Mouse (Mus musculus): ENCODE data around the gene Ptk7. TPM values are rescaled to one million over a fixed set of nuclear protein-coding genes. Genes with fewer than 3 reads are reported as not detected.

Gene Ptk7
- polyA plus RNA-seq, 1 experiment: 3.2 TPM

DNA sequence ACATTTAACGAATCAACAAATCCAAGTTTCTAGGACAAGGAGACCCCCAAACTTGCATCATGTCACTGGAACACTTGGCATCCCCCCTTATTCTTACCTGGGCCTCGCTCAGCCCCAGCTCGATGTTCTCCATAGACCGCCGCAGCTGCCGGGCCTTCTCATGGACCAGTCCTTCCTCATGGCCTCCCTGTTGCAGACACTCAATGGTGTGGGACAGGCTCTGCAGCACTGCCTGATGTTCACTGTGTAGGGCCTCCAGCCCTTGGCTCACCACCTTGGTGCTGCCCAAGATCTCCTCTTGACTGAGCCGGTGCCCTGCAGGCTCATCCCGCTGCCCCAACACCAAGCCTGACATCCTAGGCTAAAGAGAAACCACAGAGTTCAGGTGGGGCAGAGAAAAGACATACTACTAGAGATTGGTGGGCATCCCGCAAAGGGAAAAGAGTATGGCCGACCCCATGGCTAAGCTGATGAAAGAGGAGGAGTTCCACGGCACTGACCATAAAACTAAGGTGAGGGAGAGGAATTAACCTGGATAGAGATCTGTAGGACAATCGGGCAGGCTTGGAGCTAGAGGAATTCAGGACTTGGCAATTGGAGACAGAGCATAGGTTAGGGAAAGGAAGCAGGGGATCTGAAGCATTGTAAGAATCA is 15.0 kb upstream of the Ptk7 start:
- no peak for TF ChIP-seq POLR2A (IDR thresholded peaks at IDR 0.05; ENCODE audit: control insufficient read depth, low read depth, low read length)
- TF ChIP-seq CTCF (IDR thresholded peaks at IDR 0.05; ENCODE audit: control insufficient read depth, insufficient read depth, insufficient replicate concordance, low read depth, low read length): no peak
- H3K4me1 ChIP-seq (ENCODE audit: control insufficient read depth, insufficient read depth, low read length): peaks cover 3% of the 10 kb centered on the region
- no peak overlapping the region for H3K27ac ChIP-seq (ENCODE audit: control insufficient read depth, insufficient read depth, low read depth, low read length)
- H3K36me3 ChIP-seq (ENCODE audit: control insufficient read depth, insufficient read depth, low read length): no peaks in the 10 kb centered on the region
- H3K4me3 ChIP-seq (ENCODE audit: control insufficient read depth, low read depth, low read length): peak overlapping the region; percentile 90
- no peaks in the 10 kb centered on the region for H3K27me3 ChIP-seq (ENCODE audit: control insufficient read depth, insufficient read depth, low read length)

DNA sequence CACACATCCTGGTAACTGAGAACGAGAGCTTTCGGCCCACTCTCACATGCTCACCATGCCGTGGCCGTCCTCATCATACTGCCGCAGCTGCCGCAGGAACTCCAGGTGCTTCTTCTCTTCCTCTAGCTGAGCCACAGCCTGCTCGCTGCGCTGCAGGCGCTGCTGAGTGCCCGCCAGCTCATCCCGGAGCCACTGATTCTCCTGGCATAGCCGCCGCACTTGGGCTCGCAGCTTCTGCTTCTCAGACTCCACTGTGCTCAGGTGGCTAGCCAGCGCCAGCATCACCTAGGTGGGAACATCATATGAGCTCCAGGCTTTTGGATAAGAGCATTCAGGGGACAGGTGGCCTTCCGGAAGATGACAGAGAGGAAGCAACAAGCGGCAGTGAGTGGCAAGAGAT is 12.8 kb upstream of the Ptk7 start:
- Histone ChIP-seq H3K36me3 (ENCODE audit: control insufficient read depth, insufficient read depth, low read length) (no peaks in the 10 kb centered on the region), H3K4me3 (ENCODE audit: control insufficient read depth, low read depth, low read length) (no peak overlapping the region), H3K4me1 (ENCODE audit: control insufficient read depth, insufficient read depth, low read length) (peaks cover 3% of the 10 kb centered on the region), H3K27ac (ENCODE audit: control insufficient read depth, insufficient read depth, low read depth, low read length) (no peak overlapping the region), H3K27me3 (ENCODE audit: control insufficient read depth, insufficient read depth, low read length) (no peaks in the 10 kb centered on the region)
- no peak for TF ChIP-seq CTCF (IDR thresholded peaks at IDR 0.05; ENCODE audit: control insufficient read depth, insufficient read depth, insufficient replicate concordance, low read depth, low read length)
- TF ChIP-seq POLR2A (IDR thresholded peaks at IDR 0.05; ENCODE audit: control insufficient read depth, low read depth, low read length): no peak

DNA sequence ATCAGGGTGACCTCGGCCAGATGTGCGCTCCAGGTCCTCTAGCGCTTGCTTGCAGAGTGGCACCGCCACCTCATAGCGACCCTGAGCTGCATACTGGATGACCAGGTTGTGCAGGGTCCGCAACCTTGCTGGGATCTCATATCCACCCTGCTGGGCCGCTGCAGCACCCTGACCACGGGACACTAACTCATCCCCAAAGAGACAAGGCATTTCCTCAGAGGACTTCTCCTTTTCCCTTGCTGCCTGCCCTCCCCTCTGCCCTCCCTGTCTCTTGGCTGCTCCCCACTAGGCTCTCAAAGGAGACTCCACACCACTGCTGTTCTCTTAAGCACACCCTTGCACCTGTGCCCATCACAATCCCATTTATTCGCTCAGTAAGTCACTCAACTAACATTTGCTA is 10.6 kb upstream of the Ptk7 start:
- peaks cover under 1% of the 10 kb centered on the region; the same call in 1 of the 2 replicates for H3K4me1 ChIP-seq (ENCODE audit: control insufficient read depth, insufficient read depth, low read length)
- no peak overlapping the region for H3K4me3 ChIP-seq (ENCODE audit: control insufficient read depth, low read depth, low read length)
- no peaks in the 10 kb centered on the region for H3K27me3 ChIP-seq (ENCODE audit: control insufficient read depth, insufficient read depth, low read length)
- TF ChIP-seq POLR2A (IDR thresholded peaks at IDR 0.05; ENCODE audit: control insufficient read depth, low read depth, low read length): no peak
- no peak for TF ChIP-seq CTCF (IDR thresholded peaks at IDR 0.05; ENCODE audit: control insufficient read depth, insufficient read depth, insufficient replicate concordance, low read depth, low read length)
- no peak overlapping the region for H3K27ac ChIP-seq (ENCODE audit: control insufficient read depth, insufficient read depth, low read depth, low read length)
- H3K36me3 ChIP-seq (ENCODE audit: control insufficient read depth, insufficient read depth, low read length): peaks cover 1% of the 10 kb centered on the region; the same call in 1 of the 2 replicates

DNA sequence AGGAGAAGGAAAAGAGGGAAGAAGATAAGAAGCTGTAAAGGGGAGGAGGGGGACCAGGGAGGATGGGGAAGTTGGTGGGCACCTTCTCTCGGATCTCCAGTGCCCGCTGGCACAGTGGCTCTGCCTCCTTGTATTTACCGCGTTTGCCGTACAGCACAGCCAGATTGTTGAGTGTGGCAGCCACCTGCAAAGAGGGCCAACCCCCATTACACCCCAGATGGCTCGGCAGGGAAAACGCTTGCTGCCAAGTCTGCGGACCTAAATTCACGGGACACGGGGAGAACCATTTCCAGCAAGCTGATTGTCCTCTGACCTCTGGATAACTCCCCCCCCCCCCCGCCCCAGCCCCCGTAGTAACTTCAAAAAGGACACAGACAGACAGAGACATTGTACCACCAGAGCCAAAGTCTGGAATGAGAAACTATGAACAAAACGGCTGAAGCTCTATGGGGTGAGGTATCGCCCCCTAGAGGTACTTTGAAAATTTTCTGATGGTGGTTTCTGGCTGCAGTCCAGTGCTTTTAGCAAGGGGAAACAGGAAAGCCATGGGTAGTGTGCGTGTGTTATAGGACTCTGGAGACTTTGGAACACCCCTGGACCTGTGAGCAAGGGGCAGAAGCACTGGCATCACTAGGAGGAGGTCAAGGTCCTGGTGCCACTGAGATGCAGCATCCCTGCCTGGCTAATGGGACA is 7.7 kb upstream of the Ptk7 start:
- H3K4me1 ChIP-seq (ENCODE audit: control insufficient read depth, insufficient read depth, low read length): no peaks in the 10 kb centered on the region
- H3K4me3 ChIP-seq (ENCODE audit: control insufficient read depth, low read depth, low read length): no peak overlapping the region
- no peaks in the 10 kb centered on the region for H3K27me3 ChIP-seq (ENCODE audit: control insufficient read depth, insufficient read depth, low read length)
- peaks cover 1% of the 10 kb centered on the region; the same call in 1 of the 2 replicates for H3K36me3 ChIP-seq (ENCODE audit: control insufficient read depth, insufficient read depth, low read length)
- H3K27ac ChIP-seq (ENCODE audit: control insufficient read depth, insufficient read depth, low read depth, low read length): no peak overlapping the region
- TF ChIP-seq POLR2A (IDR thresholded peaks at IDR 0.05; ENCODE audit: control insufficient read depth, low read depth, low read length) (no peak), CTCF (IDR thresholded peaks at IDR 0.05; ENCODE audit: control insufficient read depth, insufficient read depth, insufficient replicate concordance, low read depth, low read length) (no peak; the same call in 1 of the 2 replicates)

DNA sequence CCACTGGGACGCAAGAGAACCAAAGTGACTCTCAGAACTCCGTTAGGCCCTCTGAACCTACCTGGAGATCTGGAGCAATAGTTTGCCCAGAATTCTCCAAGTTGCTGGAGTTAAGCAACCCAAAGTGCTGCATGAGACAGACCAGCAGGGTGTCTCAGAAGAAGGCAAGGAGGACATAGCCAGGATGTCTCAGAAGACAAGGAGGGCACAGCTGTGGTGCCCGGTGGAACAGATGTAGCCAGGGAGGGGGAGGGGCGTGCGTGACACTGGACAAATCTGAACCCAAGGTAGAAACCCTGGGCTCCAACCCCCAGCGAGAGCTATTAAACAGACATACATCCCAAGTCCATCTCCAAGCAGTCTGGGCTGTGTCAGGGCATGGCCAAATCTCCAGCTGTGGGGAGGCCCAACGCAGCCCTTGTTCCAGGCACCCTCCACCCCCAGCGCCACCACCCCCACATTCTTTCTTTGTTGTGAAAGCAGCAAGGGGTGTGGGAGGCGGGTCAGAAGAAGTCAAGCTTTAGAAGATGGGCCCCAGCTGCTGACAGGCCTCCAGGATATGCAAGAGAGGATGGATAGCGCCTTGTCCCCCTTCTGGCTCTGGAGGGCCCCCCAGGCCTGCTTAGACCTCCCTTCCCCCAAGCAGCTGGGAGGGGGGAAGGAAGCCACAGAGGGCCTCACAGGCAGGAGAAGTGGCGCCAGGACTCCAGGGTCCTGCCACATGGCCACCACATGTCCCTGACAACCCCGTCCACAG is 559 bp upstream of the Ptk7 start:
- no peak for TF ChIP-seq CTCF (IDR thresholded peaks at IDR 0.05; ENCODE audit: control insufficient read depth, insufficient read depth, insufficient replicate concordance, low read depth, low read length)
- no peak for TF ChIP-seq POLR2A (IDR thresholded peaks at IDR 0.05; ENCODE audit: control insufficient read depth, low read depth, low read length)
- peak overlapping the region; percentile 39; the same call in 1 of the 2 replicates for H3K27ac ChIP-seq (ENCODE audit: control insufficient read depth, insufficient read depth, low read depth, low read length)
- H3K4me1 ChIP-seq (ENCODE audit: control insufficient read depth, insufficient read depth, low read length): peaks cover 14% of the 10 kb centered on the region
- peak overlapping the region; percentile 42 for H3K4me3 ChIP-seq (ENCODE audit: control insufficient read depth, low read depth, low read length)
- H3K27me3 ChIP-seq (ENCODE audit: control insufficient read depth, insufficient read depth, low read length): no peaks in the 10 kb centered on the region
- H3K36me3 ChIP-seq (ENCODE audit: control insufficient read depth, insufficient read depth, low read length): no peaks in the 10 kb centered on the region

DNA sequence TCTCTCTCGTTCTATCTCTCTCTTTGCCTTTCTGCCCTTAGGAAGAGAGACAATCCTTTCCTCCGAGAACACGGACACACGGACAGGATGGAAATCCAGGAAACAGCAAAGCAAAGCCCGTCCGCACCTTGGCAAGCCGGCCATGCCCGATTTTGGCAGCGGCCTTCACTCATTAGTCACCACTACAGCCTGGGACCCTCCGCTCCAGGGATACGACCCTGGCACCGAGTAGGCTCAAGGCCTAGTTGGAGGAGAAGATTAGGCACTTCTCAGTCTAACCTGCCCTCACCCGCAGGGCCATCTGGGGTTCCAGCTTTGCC is 873 bp downstream of the Ptk7 start:
- peaks cover 14% of the 10 kb centered on the region for H3K4me1 ChIP-seq (ENCODE audit: control insufficient read depth, insufficient read depth, low read length)
- no peaks in the 10 kb centered on the region for H3K27me3 ChIP-seq (ENCODE audit: control insufficient read depth, insufficient read depth, low read length)
- no peaks in the 10 kb centered on the region for H3K36me3 ChIP-seq (ENCODE audit: control insufficient read depth, insufficient read depth, low read length)
- no peak for TF ChIP-seq CTCF (IDR thresholded peaks at IDR 0.05; ENCODE audit: control insufficient read depth, insufficient read depth, insufficient replicate concordance, low read depth, low read length)
- no peak for TF ChIP-seq POLR2A (IDR thresholded peaks at IDR 0.05; ENCODE audit: control insufficient read depth, low read depth, low read length)
- no peak overlapping the region for H3K27ac ChIP-seq (ENCODE audit: control insufficient read depth, insufficient read depth, low read depth, low read length)
- peak overlapping the region; percentile 73 for H3K4me3 ChIP-seq (ENCODE audit: control insufficient read depth, low read depth, low read length)

DNA sequence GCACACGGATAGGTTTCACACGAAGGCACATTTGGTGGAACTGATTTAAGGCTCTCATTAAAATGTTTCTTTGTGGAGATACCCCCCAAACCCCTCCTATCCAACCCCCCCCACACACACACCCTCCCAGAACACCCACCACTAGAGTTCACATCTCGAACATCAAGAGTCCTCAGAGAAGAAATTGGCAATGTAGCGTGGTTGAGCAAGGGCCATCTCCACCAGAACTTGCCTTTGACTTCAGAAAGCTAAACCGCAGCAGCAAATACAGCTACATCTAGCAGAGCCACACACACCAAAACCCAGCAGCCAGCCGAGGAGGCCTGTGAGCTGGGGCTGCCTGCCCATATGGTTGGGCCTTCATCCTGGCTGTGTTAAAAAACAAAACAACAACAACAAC is 1.9 kb downstream of the Ptk7 start:
- H3K36me3 ChIP-seq (ENCODE audit: control insufficient read depth, insufficient read depth, low read length): no peaks in the 10 kb centered on the region
- H3K27ac ChIP-seq (ENCODE audit: control insufficient read depth, insufficient read depth, low read depth, low read length): no peak overlapping the region
- H3K4me1 ChIP-seq (ENCODE audit: control insufficient read depth, insufficient read depth, low read length): peaks cover 14% of the 10 kb centered on the region
- H3K27me3 ChIP-seq (ENCODE audit: control insufficient read depth, insufficient read depth, low read length): no peaks in the 10 kb centered on the region
- TF ChIP-seq POLR2A (IDR thresholded peaks at IDR 0.05; ENCODE audit: control insufficient read depth, low read depth, low read length) (no peak), CTCF (IDR thresholded peaks at IDR 0.05; ENCODE audit: control insufficient read depth, insufficient read depth, insufficient replicate concordance, low read depth, low read length) (no peak)
- no peak overlapping the region for H3K4me3 ChIP-seq (ENCODE audit: control insufficient read depth, low read depth, low read length)

Measured in testis, adult 2 months (tissue).